Mouse (Mus musculus): ENCODE measurements around the gene C2cd3.

- TF ChIP-seq CTCF (IDR thresholded peaks at IDR 0.05) (no peak), EP300 (IDR thresholded peaks at IDR 0.05) (no peak)
Measured at GRCm38 (mm10) chr7:100328636-100329035, 43.4 kb upstream of the C2cd3 start.

Data from lung, postnatal 0 days (tissue).